Mouse (Mus musculus) bone marrow macrophage, adult 2 months (primary cell): ENCODE measurements around the gene Ccnjl.

Source experiments
- CTCF ChIP-seq: IDR thresholded peaks from 2 replicates; pipeline ENCODE4 v1.5.1; 2012; ENCODE audit warnings: low read depth, mild to moderate bottlenecking, low read length, moderate library complexity
- POLR2A ChIP-seq: IDR thresholded peaks from 2 replicates; pipeline ENCODE4 v1.6.1; 2012; ENCODE audit warnings: mild to moderate bottlenecking, low read depth, low read length, borderline replicate concordance

GRCm38 (mm10) chr11:43549701-43550100, 21.1 kb downstream of the Ccnjl start:
- no peak for TF ChIP-seq CTCF
- no peak for TF ChIP-seq POLR2A
